Mouse (Mus musculus) neural tube, embryonic 14.5 days (tissue): Measurements from ENCODE around the gene Gyg. TPM values are rescaled to one million over a fixed set of nuclear protein-coding genes. Genes with fewer than 3 reads are reported as not detected.

Experiments
- ATAC-seq: fragments of 200-750 bp; cut with Nextera tagmentation; 2 replicates; pipeline ENCODE4 v1.8.0; 2017; ENCODE audit warnings: low read depth, mild to moderate bottlenecking, moderate TSS enrichment, moderate library complexity
- H3K27ac ChIP-seq: fragments of 300-500 bp; sonication (generic); 2 replicates; pipeline ENCODE4 v1.5.1; 2014; ENCODE audit warnings: low read depth, mild to moderate bottlenecking, control low read depth, low read length, moderate library complexity, mixed read lengths
- H3K27me3 ChIP-seq: fragments of 300-500 bp; sonication (generic); 2 replicates; pipeline ENCODE4 v1.6.1; 2014; ENCODE audit warnings: low read length; ENCODE audit not compliant: control insufficient read depth, insufficient read depth
- H3K36me3 ChIP-seq: fragments of 300-500 bp; sonication (generic); 2 replicates; pipeline ENCODE4 v1.6.1; 2014; ENCODE audit warnings: low read length, mixed read lengths; ENCODE audit not compliant: control insufficient read depth, insufficient read depth
- H3K4me1 ChIP-seq: fragments of 300-500 bp; sonication (generic); 2 replicates; pipeline ENCODE4 v1.6.1; 2014; ENCODE audit warnings: low read length; ENCODE audit not compliant: control insufficient read depth, insufficient read depth
- H3K4me2 ChIP-seq: fragments of 300-500 bp; sonication (generic); 2 replicates; pipeline ENCODE4 v1.6.1; 2014; ENCODE audit warnings: mild to moderate bottlenecking, low read depth, low read length, control low read depth
- H3K4me3 ChIP-seq: fragments of 300-500 bp; sonication (generic); 2 replicates; pipeline ENCODE4 v1.5.1; 2014; ENCODE audit warnings: low read depth, low read length, control low read depth, mixed read lengths
- H3K9ac ChIP-seq: fragments of 300-500 bp; sonication (generic); replicated peaks from 2 replicates; pipeline ENCODE4 v1.6.1; 2014; ENCODE audit warnings: low read depth, mild to moderate bottlenecking, control low read depth, low read length, mixed read lengths
- H3K9me3 ChIP-seq: fragments of 300-500 bp; sonication (generic); 2 replicates; pipeline ENCODE4 v1.6.1; 2016; ENCODE audit warnings: low read length; ENCODE audit not compliant: control insufficient read depth
- whole genome bisulfite sequencing: fragments of 180-500 bp; shearing (Covaris S2); extraction: QIAGEN DNeasy Blood & Tissue Kit; methylation state at CpG from one replicate; pipeline ENCODE4 v1.1.7; 2014; 5-methylcytosine and 5-hydroxymethylcytosine counted together
- polyA plus RNA-seq: library from polyadenylated mRNA; unstranded; fragments of >200 nt; fragmentation: Nextera tagmentation; extraction: Ambion mirVana; gene quantifications from 2 replicates; pipeline ENCODE4 v1.2.1, GENCODE M21; 2014

Gyg gene
- polyA plus RNA-seq, 1 experiment from 2014 or later: 79.3 TPM

DNA sequence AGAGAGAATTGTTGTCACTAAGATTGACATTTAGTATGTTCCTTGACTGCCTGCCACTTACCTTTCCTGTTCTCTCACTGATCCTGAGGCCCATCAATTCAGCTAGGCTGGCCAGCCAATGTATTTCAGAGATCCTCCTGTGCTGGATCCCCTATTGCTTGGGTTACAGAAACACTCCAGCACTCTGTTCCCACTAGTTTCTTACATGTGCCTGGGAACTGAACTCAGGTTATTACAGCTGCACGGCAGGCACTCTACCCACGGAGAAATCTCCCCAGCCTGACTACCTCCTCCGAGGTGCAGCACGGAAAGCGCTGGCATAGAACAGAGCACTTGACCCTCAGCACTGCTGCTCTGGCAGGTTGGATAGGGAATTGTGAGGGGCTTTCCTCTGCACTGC, 7.5 kb downstream of the Gyg start:
- 91% methylated on average over 5 of the region's 5 CpGs for WGBS
- Histone ChIP-seq H3K36me3 (no peaks in the 10 kb centered on the region), H3K4me3 (no peak overlapping the region), H3K27ac (no peak overlapping the region), H3K4me1 (no peaks in the 10 kb centered on the region), H3K27me3 (no peaks in the 10 kb centered on the region), H3K9ac (no peak overlapping the region), H3K9me3 (no peaks in the 10 kb centered on the region), H3K4me2 (no peak overlapping the region)
- ATAC-seq: no peak

DNA sequence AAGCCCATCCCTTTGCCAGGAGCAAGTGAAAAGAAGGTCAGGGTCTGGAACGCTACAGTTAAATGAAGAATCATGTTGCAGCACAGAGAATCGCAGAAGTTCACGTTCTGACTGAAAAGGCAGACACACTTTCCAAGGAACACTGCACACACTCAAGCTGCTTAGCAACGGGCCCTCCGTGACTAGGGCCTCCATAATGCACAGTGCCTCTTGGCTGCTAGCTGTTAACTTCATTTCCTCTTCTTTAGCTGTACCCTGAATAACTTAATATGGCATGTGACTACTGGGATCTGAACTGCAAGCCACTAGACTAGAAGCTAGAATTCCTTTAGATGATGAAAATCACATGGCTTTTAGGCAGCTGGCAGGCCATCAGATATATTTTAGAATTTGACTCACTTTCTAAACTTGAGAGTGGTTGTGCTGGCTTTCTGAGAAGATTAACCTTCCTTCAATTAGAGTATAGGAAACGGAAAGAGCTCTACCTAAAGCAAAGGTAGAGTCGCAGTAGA, 8.2 kb downstream of the Gyg start:
- ATAC-seq: peak; percentile 61; the same call in 1 of the 2 replicates
- H3K4me3 ChIP-seq: no peak overlapping the region
- H3K9me3 ChIP-seq: no peaks in the 10 kb centered on the region
- H3K27me3 ChIP-seq: no peaks in the 10 kb centered on the region
- H3K27ac ChIP-seq: no peak overlapping the region
- no peaks in the 10 kb centered on the region for H3K4me1 ChIP-seq
- H3K4me2 ChIP-seq: no peak overlapping the region
- WGBS: 70% methylated on average over 7 of the region's 7 CpGs
- no peaks in the 10 kb centered on the region for H3K36me3 ChIP-seq
- no peak overlapping the region for H3K9ac ChIP-seq

GRCm38 (mm10) chr3:20145696-20146113, 9.4 kb downstream of the Gyg start:
- Histone ChIP-seq H3K4me3 (no peak overlapping the region), H3K9me3 (no peaks in the 10 kb centered on the region), H3K4me1 (no peaks in the 10 kb centered on the region), H3K4me2 (no peak overlapping the region), H3K9ac (no peak overlapping the region), H3K27ac (no peak overlapping the region), H3K36me3 (no peaks in the 10 kb centered on the region), H3K27me3 (no peaks in the 10 kb centered on the region)
- ATAC-seq: no peak
- WGBS: 78% methylated on average over 1 of the region's 1 CpGs

DNA sequence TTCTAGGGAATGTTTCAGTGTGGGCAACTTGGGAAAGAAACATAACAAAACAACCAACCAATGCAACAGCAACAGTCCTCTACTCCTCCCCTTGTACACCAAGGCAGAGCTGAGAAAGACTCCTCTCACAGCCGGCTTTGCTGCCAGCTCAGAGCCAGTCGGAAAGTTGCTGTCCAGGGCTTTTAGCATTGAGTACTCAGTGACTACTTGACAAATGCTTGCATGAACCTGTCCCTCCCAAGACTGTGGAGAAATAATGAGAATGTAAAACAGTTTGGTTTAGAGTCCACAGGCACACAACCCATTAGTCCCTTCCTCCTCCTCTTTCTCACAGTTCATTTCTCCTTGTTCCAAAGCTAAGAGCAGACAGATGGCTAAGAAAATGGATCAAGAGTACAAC, 10.7 kb downstream of the Gyg start:
- H3K9me3 ChIP-seq: no peaks in the 10 kb centered on the region
- no peak overlapping the region for H3K9ac ChIP-seq
- no peaks in the 10 kb centered on the region for H3K27me3 ChIP-seq
- no peaks in the 10 kb centered on the region for H3K36me3 ChIP-seq
- H3K4me3 ChIP-seq: no peak overlapping the region
- 22% methylated on average over 2 of the region's 2 CpGs for WGBS
- ATAC-seq: no peak
- no peak overlapping the region for H3K27ac ChIP-seq
- H3K4me2 ChIP-seq: no peak overlapping the region
- H3K4me1 ChIP-seq: no peaks in the 10 kb centered on the region

GRCm38 (mm10) chr3:20143726-20144125, 11.4 kb downstream of the Gyg start:
- 87% methylated on average over 3 of the region's 3 CpGs for WGBS
- Histone ChIP-seq H3K4me1 (no peaks in the 10 kb centered on the region), H3K4me2 (no peak overlapping the region), H3K36me3 (no peaks in the 10 kb centered on the region), H3K27ac (no peak overlapping the region), H3K9me3 (no peaks in the 10 kb centered on the region), H3K27me3 (no peaks in the 10 kb centered on the region), H3K9ac (no peak overlapping the region), H3K4me3 (no peak overlapping the region)
- ATAC-seq: no peak

DNA sequence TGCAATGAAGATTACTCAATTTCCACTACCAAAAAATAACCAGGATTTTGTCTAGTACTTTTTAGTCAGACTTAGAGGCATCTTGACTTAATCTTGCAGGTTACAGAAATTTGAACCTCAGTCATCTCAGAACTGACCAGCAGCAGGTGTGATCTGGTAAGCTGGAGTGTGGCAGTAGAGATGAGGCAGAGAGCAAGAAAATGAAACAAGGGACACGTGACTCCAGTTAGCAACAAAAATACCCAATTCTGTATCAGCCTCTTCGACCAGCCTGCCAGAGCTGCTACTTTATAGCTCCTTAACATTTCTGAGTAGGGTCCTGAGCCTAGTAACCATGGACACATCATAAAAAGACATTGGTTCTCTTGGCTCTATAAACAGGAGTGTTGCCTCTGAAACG, 12.5 kb downstream of the Gyg start:
- no peak overlapping the region for H3K4me2 ChIP-seq
- H3K27ac ChIP-seq: no peak overlapping the region
- H3K9ac ChIP-seq: no peak overlapping the region
- H3K4me1 ChIP-seq: no peaks in the 10 kb centered on the region
- H3K27me3 ChIP-seq: no peaks in the 10 kb centered on the region
- H3K4me3 ChIP-seq: no peak overlapping the region
- no peak for ATAC-seq
- no peaks in the 10 kb centered on the region for H3K9me3 ChIP-seq
- no peaks in the 10 kb centered on the region for H3K36me3 ChIP-seq
- WGBS: 56% methylated on average over 3 of the region's 3 CpGs

- WGBS: 89% methylated on average over 2 of the region's 2 CpGs
Observed at GRCm38 (mm10) chr3:20142101-20142500, 13.0 kb downstream of the Gyg start.

GRCm38 (mm10) chr3:20141679-20142078, 13.4 kb downstream of the Gyg start:
- no peaks in the 10 kb centered on the region for H3K27me3 ChIP-seq
- ATAC-seq: peak; percentile 28; the same call in 1 of the 2 replicates
- H3K4me2 ChIP-seq: no peak overlapping the region
- no peak overlapping the region for H3K4me3 ChIP-seq
- H3K9ac ChIP-seq: no peak overlapping the region
- WGBS: 12% methylated on average over 1 of the region's 1 CpGs
- H3K27ac ChIP-seq: no peak overlapping the region
- no peaks in the 10 kb centered on the region for H3K9me3 ChIP-seq
- no peaks in the 10 kb centered on the region for H3K36me3 ChIP-seq
- no peaks in the 10 kb centered on the region for H3K4me1 ChIP-seq

More at GRCm38 (mm10) chr3:20142101-20142500, 13.0 kb downstream of the Gyg start:
- Histone ChIP-seq H3K27ac (no peak overlapping the region), H3K4me2 (no peak overlapping the region), H3K9me3 (no peaks in the 10 kb centered on the region), H3K36me3 (no peaks in the 10 kb centered on the region), H3K27me3 (no peaks in the 10 kb centered on the region), H3K4me3 (no peak overlapping the region), H3K4me1 (no peaks in the 10 kb centered on the region), H3K9ac (no peak overlapping the region)
- no peak for ATAC-seq

GRCm38 (mm10) chr3:20141240-20141639, 13.9 kb downstream of the Gyg start:
- Histone ChIP-seq H3K27ac (no peak overlapping the region), H3K36me3 (no peaks in the 10 kb centered on the region), H3K4me2 (no peak overlapping the region), H3K9me3 (no peaks in the 10 kb centered on the region), H3K4me3 (no peak overlapping the region), H3K27me3 (no peaks in the 10 kb centered on the region), H3K4me1 (no peaks in the 10 kb centered on the region), H3K9ac (no peak overlapping the region)
- no peak for ATAC-seq
